Mouse (Mus musculus) cerebellum, postnatal 14 days (tissue): ENCODE results near the gene Fkbp15.
"Not testable (repeated sequence)": the region's sequence is repeated elsewhere in the genome, so short reads cannot be mapped to it uniquely, and the experiment has no call there.

Experiments used
- DNase-seq, 2 experiments: peaks; one replicate each; pipeline ENCODE4 v3.0.0; 2021; ENCODE audit warnings: mixed read lengths in 2 of 2

Gene Fkbp15

DNA sequence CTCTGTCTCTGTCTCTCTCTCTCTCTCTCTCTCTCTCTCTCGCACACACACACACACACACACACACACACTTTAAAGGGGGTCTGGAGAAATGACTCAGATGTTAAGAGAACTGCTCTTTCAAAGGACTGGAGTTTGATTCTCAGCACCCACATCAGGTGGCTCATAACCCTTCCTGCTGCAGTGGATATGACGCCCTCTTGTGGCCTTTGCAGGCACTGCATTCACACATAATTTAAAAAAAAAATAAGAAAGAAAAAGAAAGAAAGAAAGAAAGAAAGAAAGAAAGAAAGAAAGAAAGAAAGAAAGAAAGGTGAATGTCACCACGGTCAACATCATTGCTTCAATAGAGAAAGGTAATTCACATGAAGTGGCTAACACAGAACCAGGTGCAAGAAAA is 83.1 kb downstream of the Fkbp15 start:
- no peak for DNase-seq

DNA sequence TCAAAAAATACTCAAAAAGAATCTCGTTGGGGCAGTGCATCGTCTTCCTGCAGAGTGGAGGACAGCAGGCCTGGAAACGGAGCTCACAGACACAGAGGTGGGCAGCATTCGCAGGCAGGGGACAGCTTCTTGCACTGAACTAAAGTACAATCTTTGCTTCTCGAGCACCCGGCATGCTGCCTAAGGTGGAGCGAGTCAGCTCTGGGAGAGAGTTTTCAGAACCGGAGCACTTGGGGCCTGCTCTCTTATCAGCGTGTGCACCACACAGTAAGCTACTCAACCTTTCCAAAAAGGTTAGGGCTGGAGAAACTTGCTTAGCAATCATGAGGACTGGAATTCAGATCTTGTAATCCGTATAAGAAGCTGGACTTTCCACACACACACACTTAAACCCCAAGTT is 83.7 kb downstream of the Fkbp15 start:
- no peak for DNase-seq

DNA sequence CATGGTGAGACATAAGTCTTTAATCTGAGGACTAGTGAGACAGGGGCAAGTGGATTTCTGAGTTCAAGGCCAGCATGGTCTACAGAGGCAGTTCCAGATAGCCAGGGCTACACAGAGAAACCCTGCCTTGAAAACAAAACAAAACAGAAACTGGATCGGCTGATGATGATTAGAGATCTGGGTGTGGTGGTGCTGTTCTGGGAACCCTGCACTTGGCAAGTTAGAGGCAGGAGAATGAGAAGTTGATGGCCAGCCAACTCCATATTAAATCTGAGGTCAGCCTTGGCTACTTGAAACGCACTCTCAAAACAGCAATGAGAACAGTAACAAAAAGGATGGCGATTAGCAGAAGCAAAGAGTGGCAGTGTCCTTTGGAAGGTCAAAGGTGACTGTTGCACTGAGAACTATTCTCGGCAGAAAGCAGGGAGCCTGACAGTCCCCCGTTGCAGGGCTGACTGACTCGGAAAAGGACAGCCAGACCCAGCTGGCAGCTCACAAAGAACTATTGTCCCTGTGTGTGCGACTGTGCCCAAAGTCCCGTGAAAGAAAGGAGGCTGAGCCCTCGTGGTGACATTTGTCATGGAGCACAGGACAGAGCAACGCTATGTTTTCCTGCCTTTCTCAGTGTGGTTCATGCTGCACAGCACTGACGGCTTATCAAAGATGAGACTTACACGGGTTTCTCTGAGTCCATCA is 85.4 kb downstream of the Fkbp15 start:
- peak in 1 of 2 experiments; percentile 18 for DNase-seq

DNA sequence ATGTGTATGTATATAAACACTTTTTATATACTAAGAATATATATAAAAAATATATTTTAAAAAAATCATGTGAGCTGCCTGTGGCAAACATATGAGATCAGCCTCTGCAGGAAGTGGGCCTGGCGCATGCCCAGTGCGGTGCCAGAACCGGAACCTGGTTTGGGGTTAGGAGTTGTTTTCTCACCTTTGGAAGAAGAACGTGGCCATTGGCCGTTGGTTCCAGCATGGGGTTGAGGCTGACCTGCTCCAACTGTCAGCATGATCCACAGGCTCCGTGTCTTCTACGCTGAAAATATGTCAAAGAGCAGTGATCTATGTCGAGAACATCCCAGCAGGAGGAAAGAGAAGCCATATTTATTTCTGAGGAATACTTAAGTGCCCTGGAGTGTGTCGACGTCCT is 86.4 kb downstream of the Fkbp15 start:
- DNase-seq = peak in 1 of 2 experiments; percentile 1

DNA sequence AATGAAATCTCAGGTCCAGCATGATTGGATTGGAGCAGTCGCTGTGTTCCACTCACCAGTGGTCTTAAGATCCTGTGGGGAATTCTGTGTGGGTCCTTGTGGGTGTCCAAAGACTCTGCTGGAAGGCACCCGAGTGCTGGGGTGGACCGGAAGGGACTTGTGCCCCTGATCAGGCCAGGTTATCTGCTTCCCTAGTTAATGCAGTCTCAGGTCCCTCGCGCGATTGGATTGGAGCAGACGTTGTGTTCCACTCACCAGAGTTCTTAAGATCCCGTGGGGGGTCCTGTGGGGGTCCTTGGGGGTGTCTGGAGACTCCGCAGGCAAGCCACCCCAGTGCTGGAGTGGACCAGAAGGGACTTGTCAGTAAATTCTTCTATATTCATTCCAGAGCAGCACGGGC is 87.7 kb downstream of the Fkbp15 start:
- peak in 1 of 2 experiments; percentile 1 for DNase-seq

DNA sequence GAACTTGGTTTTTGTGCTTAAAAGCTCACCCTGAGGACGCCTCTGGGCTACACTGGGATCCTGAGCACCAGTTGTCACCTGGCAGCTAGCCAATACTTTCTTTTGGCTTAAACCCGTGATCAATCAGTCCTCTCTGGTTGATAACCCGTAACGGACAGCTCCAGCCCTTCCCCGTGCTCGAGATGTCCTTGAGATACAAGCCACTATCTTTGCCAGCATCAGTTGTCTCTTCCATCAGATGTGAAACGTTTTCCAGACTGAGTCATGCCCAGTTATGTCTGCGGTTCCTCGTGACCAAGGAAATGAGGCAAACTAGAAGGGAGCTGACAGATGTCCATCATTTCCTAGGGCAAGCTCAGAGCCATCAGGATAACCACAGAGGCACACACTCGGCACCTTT is 93.2 kb downstream of the Fkbp15 start:
- no peak for DNase-seq

DNA sequence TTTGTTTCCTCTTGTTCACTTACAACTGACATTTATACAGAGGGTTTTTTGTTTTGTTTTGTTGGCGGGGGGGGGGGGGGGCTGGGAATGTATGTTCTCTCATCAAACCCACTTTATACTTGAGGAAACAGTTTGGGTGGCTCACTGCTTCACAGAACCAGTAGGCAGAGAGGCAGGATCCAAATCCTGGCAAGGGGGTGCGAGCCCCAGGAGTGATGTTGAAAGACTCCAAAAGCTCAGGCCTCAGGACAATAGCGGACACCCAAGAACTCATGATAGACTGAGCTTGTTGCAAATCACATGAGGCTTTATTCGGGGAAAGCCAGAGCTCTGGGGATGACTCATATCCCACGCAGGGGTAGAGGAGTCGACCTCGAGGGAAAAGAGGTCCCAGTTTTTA is 94.3 kb downstream of the Fkbp15 start:
- DNase-seq = not testable (repeated sequence)

DNA sequence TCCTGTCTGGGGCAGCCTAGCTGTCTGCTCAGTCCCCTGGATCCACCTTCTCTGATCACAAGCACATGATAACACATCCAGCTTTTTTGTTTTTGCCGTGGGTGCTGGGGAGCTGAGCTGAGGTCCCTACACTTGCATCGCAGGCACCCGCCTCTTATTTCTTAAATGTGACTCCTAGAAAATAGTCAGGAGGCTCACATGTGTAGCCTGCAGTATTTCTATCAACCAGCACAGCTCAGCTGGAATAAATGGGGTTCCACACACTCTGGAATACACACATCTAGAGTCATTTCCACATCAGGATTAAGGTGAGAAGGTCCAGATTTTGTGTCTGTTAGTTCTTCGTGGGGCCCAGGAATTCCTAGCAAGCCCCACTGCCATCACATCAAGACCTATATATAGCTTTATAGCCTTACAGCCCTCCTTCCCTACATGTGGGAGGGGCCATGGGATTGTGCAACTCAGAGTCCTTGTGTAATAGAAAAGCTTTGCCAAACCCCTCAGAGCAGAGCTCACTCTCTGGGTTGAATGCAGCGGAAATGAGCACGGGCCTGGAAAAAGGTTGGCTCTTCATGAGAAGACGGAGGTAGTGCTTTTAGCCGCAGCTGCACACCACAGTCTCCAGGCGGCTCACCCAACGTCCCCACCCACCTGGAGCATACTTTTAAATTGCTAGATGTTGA is 95.1 kb downstream of the Fkbp15 start:
- DNase-seq = no peak

DNA sequence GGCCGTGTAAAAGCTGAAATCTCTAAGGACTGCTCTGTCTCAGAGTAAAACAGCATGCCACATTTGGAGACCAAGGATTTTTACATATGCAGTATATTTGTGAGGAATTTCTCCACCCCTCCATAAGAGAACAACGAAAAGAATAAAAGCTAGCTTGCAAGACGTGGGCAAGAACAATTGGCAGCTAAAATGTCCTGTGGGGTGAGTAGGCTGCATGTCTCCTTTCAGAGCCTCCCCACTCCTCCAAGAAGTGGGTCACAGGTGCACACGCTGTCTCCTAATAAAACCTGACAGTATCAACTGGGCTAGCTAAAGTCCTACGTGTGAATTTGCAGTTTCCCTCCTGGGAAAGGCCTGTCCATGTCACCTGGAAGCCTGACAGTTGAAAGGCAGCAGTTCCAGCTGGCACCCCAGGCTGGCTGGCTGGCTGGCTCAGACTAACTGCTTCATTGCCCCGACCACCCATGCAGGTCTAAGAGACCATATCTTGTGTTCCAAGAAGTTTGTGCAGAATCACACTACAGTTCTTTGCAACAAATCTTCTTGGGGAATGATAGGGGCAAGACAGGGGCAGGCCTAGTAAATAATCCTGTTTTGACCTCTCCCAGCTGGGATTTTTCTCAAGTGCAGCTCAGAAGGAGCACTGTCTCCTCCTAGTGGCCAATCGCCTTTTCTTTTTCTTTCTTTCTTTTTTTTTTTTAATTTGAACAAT is 97.1 kb downstream of the Fkbp15 start:
- peak; percentile 55 to 59 for DNase-seq

DNA sequence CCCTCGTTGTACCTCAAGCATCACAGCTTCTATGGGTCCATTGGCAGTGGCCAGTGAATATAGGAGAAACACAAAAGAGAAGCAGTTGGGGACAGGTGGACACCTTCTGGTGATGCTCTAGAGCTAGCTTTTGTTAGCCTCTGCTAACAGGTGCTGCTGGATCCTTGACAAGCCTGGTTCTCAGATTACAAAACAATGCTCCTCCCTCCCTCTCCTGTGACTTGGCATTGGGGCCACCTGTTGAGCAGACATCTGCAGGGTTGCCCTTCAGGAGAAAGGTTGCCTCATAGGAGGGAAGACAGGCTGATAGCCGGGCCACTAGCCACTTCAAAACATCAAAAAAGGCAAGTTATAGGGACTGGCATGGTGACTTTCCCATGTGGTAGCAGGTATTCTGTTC is 98.1 kb downstream of the Fkbp15 start, which contains the start of gene Slc31a2:
TSS of gene Slc31a2 (plus strand) at position 287 of the 400 bp plus-strand sequence.
- peak in 1 of 2 experiments; percentile 14 for DNase-seq

DNA sequence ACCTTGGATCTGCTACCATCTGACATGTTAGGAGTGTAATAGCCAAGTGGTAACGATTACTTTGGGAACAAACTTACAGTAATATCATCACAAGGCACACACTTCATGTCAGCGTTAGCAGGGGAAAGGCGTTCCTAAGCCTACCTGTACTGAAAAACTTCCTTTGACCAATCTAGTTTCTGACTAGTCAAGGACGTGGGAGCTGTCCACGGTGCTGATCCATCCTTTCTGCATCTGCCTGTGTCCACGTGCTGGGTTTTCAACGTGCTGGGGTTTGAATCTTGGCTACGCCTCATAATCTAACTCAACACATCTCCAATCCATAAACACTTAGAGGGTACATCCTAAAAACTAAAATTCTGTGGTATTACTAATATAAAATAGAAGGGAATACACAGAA is 103.4 kb downstream of the Fkbp15 start:
- DNase-seq = no peak

DNA sequence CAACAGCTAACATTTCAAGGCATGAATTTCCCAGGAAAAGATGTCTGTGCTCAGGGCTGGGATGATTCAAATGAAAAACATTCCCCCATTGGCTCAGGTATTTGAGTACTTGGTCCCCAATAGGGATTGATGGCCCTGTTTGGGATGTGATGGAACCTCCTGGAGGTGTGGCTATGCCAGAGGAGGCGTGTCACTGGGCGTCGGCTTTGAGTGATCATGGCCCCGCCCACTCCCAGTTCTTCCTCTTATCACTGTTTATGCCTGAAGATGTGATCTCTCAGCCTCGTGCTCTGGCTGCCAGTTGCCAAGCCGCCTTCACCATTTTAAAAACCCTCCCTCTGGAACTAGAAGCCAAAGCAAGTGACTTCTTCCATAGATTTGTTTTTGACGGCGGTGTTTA is 105.8 kb downstream of the Fkbp15 start:
- DNase-seq = no peak

DNA sequence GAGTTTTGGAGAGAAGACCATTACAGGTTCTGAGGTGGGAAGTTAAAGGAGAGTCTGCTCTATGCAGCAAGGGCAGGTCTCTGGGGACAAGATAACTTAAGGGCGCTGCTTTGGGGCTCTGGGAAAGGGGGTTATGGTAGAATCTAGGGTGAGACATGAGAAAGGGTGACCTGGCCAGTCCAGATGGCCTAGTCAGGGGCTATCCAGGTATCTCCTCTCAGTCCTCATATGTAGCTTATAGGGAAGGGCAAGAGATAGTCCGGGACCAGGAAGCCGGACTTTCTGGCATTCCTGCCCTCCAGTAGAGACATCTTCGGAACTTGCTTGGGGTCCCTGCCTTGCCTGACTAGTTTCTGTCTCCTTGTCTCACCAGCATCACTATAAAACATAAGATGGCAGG is 108.6 kb downstream of the Fkbp15 start:
- no peak for DNase-seq

DNA sequence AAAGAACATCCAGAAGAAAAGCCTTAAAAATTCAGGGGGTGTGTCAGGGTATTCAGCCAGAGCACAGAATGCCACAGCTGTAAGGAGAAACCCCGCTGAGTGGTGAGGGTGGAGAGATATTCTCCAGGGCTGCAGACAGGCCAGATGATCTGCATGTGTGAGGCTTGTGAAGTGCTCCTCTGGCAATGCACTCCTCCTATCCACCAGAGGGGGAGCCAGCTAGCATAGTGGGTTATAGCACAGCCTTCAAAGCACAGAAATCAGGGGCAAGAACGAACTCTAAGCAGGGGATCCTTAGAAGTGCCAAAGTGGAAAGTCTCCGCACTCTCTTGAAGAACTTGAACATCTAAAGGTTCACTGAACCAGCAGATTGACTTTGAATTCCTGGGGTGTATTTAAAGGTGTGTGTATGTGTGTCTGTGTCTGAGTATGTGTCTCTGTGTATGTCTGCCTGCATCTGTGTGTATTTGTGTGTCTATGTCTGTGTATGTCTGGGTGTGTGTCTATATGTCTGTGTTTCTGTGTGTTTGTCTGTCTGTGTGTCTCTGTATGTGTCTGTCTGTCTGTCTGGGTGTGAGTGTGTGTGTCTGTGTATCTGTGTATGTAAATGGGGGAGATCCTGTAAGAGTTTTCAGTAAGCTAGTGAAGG is 109.3 kb downstream of the Fkbp15 start:
- peak in 1 of 2 experiments; percentile 20 for DNase-seq
